Mouse (Mus musculus) E14TG2a.4 (cell line): ENCODE results near the gene Nat10.

Experiments
- CTCF ChIP-seq: conservative IDR thresholded peaks from 2 replicates; pipeline ENCODE4 v1.5.1; 2014; ENCODE audit warnings: low read length
- NANOG ChIP-seq: IDR thresholded peaks from 2 replicates; pipeline ENCODE4 v1.6.1; 2014; ENCODE audit warnings: borderline replicate concordance, low read length, mixed read lengths

- no peak for TF ChIP-seq CTCF
- TF ChIP-seq NANOG, result no peak
These were observed 75.5 kb downstream of the Nat10 start for GRCm38 (mm10) chr2:103685581-103685980.
